Mouse (Mus musculus) liver, adult 2 months (tissue): ENCODE data around the gene Oprm1. TPM values are rescaled to one million over a fixed set of nuclear protein-coding genes. Genes with fewer than 3 reads are reported as not detected.

ENCODE experiments used
- DNase-seq: peaks from one replicate; pipeline ENCODE4 v3.0.0-alpha.2; 2011; ENCODE audit warnings: low read depth, low spot score; ENCODE audit errors: extremely low read depth
- H3K27ac ChIP-seq: fragments of 200-500 bp; replicated peaks from 2 replicates; pipeline ENCODE4 v1.5.1; 2012; ENCODE audit warnings: low read depth, mild to moderate bottlenecking, control low read depth, inconsistent platforms, low read length; ENCODE audit not compliant: insufficient read depth
- H3K27me3 ChIP-seq: fragments of 200-500 bp; 2 replicates; pipeline ENCODE4 v1.6.1; 2012; ENCODE audit warnings: mild to moderate bottlenecking, moderate library complexity, low read length, inconsistent platforms; ENCODE audit not compliant: control insufficient read depth, insufficient read depth
- H3K36me3 ChIP-seq: fragments of 200-500 bp; 2 replicates; pipeline ENCODE4 v1.6.1; 2012; ENCODE audit warnings: low read length, inconsistent platforms; ENCODE audit not compliant: control insufficient read depth, insufficient read depth
- H3K4me1 ChIP-seq: fragments of 200-500 bp; 2 replicates; pipeline ENCODE4 v1.6.1; 2011; ENCODE audit warnings: low read length; ENCODE audit not compliant: control insufficient read depth, insufficient read depth
- H3K4me3 ChIP-seq: fragments of 200-500 bp; 2 replicates; pipeline ENCODE4 v1.5.1; 2011; ENCODE audit warnings: low read depth, mild to moderate bottlenecking, control low read depth, low read length, moderate library complexity; ENCODE audit not compliant: insufficient read depth
- H3K79me2 ChIP-seq: fragments of 200-500 bp; 2 replicates; pipeline ENCODE4 v1.6.1; 2012; ENCODE audit warnings: inconsistent platforms, mild to moderate bottlenecking, low read length, moderate library complexity; ENCODE audit not compliant: control insufficient read depth, insufficient read depth
- H3K9ac ChIP-seq: fragments of 200-500 bp; 2 replicates; pipeline ENCODE4 v1.6.1; 2012; ENCODE audit warnings: low read depth, mild to moderate bottlenecking, control low read depth, inconsistent platforms, low read length
- CTCF ChIP-seq: fragments of 200-500 bp; IDR thresholded peaks from 2 replicates; pipeline ENCODE4 v1.5.1; 2011; ENCODE audit warnings: low read depth, low read length, control low read depth
- POLR2A ChIP-seq: fragments of 200-500 bp; IDR thresholded peaks from 2 replicates; pipeline ENCODE4 v1.6.1; 2011; ENCODE audit warnings: low read length, control low read depth; ENCODE audit not compliant: insufficient read depth; ENCODE audit errors: extremely low read depth
- WGBS: fragments of 180-500 bp; shearing (Covaris S2); methylation state at CpG from one replicate; pipeline ENCODE4 v1.1.7; 2018; 5-methylcytosine and 5-hydroxymethylcytosine counted together
- polyA plus RNA-seq: library from polyadenylated mRNA; depleted of rRNA; stranded (reverse); fragments of >200 nt; gene quantifications from 2 replicates; pipeline ENCODE4 v1.2.3, GENCODE M21; 2012
- total RNA-seq: library from RNA; depleted of rRNA; stranded (reverse); fragments of >200 nt; gene quantifications from 2 replicates; pipeline ENCODE4 v1.2.3, GENCODE M21; 2014

Oprm1 gene
- total and polyA plus RNA-seq, 2 experiments, result not detected

- no peaks in the 10 kb centered on the region for H3K27me3 ChIP-seq
- 68% methylated on average over 2 of the region's 2 CpGs for WGBS
- H3K4me1 ChIP-seq, result no peaks in the 10 kb centered on the region
- H3K36me3 ChIP-seq, result no peaks in the 10 kb centered on the region
- no peak for TF ChIP-seq POLR2A
- no peak for TF ChIP-seq CTCF
- no peak overlapping the region for H3K9ac ChIP-seq
- no peak overlapping the region for H3K27ac ChIP-seq
- no peak for DNase-seq
- H3K4me3 ChIP-seq, result no peak overlapping the region
- H3K79me2 ChIP-seq, result no peaks in the 10 kb centered on the region
Measured at GRCm38 (mm10) chr10:7047919-7048291, 289.6 kb downstream of the Oprm1 start.

DNA sequence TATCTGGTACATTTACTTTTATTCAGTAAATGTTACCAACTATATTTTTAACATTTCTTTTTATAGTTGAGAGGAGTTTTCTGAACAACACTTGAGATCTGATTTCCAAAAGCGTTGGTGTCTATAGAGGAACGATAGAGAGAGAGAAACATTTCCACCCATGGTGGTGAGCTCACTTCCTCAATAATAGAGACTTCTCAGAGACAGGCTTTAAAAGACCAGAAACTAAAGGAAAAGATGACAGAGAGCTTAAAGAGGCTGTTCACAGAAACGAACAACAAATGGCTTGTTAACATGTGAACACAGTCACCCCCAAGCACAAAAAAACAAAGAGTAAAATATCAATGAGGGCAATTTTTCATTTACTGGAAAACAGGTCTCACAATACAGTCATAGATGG, 291.6 kb downstream of the Oprm1 start:
- no peak for DNase-seq
- Histone ChIP-seq H3K27ac (no peak overlapping the region), H3K36me3 (no peaks in the 10 kb centered on the region), H3K27me3 (no peaks in the 10 kb centered on the region), H3K4me1 (no peaks in the 10 kb centered on the region), H3K79me2 (no peaks in the 10 kb centered on the region), H3K4me3 (no peak overlapping the region), H3K9ac (no peak overlapping the region)
- WGBS, result 80% methylated on average over 3 of the region's 3 CpGs
- TF ChIP-seq POLR2A (no peak), CTCF (no peak)

DNA sequence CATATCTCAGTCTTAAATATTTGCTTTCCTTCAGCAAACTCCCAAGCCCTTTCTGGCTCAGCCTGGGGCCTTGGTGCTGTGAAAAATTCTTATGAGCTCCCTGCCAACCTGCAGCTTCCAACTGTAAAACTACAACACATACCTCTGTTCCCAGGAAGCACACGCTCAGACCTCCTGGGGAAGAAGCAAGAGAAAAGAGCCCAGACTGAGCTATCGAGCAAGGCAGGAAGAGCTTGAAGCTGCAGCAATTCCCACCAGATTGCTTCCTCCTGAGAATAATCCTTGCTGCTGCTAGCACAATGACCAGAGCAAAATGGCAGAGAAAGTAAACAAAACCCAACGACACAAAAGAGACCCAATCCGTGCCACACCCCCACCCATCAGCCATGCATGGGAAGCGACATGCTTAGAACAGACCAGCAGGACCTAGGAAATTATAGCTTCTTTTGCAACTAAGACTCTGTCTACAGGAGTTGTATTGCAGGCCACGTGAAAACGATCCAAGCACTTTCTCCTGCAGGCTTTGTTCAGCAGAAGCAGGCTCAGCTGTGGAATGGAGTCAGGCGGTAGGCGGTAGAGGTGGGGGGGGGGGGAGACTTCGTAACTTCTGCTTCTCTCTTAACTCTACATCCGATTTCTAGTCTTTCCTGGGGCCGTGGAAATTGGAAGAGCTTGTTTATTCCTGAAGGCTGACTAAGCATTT, 294.2 kb downstream of the Oprm1 start, which contains the start of gene Ipcef1:
Gene Ipcef1, minus strand, starts transcription at position 164 of the 703 bp plus-strand sequence.
- WGBS, result 57% methylated on average over 12 of the region's 12 CpGs
- no peak within 1 kb of the TSS for H3K4me3 ChIP-seq
- no peak within 1 kb of the TSS for H3K27ac ChIP-seq
- no peak within 1 kb of the TSS for H3K9ac ChIP-seq
- DNase-seq, result no peak
- no peak for TF ChIP-seq CTCF
- no peak for TF ChIP-seq POLR2A
- no peaks in the 10 kb centered on the region for H3K79me2 ChIP-seq
- H3K4me1 ChIP-seq, result no peaks in the 10 kb centered on the region
- H3K36me3 ChIP-seq, result no peaks in the 10 kb centered on the region
- H3K27me3 ChIP-seq, result no peaks in the 10 kb centered on the region

DNA sequence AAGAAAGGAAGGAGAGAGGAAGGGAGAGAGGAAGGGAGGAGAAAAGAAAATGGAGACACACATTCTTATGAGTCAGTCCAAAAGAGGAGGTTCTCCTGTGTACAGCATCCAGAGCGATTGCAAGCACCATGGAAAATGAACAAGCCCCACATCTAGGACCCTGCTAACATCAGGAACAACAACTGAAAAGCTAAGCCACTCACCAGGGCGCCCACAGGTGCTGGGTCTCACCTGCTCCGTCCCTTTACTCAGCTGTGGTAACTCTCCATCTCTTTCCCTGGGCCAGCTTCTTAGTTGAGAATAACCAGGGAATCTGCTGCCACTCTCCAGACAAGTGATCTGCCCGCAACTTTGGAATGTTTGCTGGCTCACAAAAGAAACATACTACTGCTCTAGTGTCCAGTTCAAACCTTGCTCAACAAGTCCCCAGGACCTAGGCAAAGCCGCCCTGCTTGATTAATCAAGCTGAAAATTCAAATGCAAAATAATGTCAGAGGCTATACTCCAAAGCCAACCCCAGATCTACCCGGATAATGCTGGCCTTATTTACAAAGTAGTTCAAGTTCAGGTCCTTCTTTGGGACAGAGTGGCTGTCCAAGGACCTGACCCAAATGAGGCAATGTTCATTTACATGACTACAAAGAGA, 296.4 kb downstream of the Oprm1 start:
- Histone ChIP-seq H3K4me3 (no peak overlapping the region), H3K27me3 (no peaks in the 10 kb centered on the region), H3K27ac (no peak overlapping the region), H3K79me2 (no peaks in the 10 kb centered on the region), H3K9ac (no peak overlapping the region), H3K4me1 (no peaks in the 10 kb centered on the region), H3K36me3 (no peaks in the 10 kb centered on the region)
- TF ChIP-seq POLR2A (no peak), CTCF (no peak)
- WGBS, result 84% methylated on average over 6 of the region's 6 CpGs
- no peak for DNase-seq

DNA sequence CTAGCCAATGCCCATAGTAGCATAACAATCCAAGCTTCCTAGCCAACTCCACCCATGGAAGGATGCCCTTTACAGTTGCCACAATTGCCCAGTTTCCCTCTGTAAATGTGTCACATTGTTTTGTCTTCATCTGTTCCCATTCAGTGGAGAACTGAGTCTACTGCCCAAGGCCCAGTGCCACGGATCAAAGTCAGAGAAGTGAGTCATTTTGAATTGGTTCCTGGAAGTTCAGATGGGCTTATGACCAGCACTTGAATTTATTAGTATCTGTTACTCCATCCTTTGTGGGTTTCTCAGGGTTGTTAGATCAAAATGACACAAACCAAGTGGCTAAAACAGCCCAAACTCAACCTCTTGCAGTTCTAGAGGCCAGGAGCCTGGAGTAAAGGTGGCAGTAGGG, 299.2 kb downstream of the Oprm1 start:
- H3K79me2 ChIP-seq, result no peaks in the 10 kb centered on the region
- DNase-seq, result no peak
- no peak for TF ChIP-seq POLR2A
- no peaks in the 10 kb centered on the region for H3K27me3 ChIP-seq
- no peak overlapping the region for H3K9ac ChIP-seq
- no peaks in the 10 kb centered on the region for H3K36me3 ChIP-seq
- H3K4me3 ChIP-seq, result no peak overlapping the region
- no peak overlapping the region for H3K27ac ChIP-seq
- WGBS, result 84% methylated on average over 1 of the region's 1 CpGs
- H3K4me1 ChIP-seq, result no peaks in the 10 kb centered on the region

DNA sequence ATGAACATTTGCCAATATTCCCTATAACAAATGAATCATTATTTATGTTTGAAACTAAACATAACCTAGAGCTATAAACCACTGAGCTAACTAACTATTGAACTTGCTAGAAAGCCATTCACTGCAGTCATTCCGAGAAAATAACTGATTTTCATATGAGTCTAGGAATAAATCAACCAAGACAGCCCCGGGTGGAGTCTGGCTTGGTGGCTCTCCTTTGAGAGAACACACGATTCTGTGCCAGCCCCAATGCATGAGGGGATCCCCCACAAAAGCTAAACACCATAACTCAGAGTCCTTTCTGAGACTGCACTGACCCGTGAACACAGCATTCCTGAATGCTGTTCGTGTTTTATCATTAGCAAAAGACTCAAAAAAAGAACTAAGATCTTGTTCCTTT, 302.0 kb downstream of the Oprm1 start:
- WGBS, result 80% methylated on average over 5 of the region's 5 CpGs
- DNase-seq, result no peak
- H3K36me3 ChIP-seq, result no peaks in the 10 kb centered on the region
- H3K4me3 ChIP-seq, result no peak overlapping the region
- H3K27me3 ChIP-seq, result no peaks in the 10 kb centered on the region
- no peaks in the 10 kb centered on the region for H3K4me1 ChIP-seq
- TF ChIP-seq CTCF (no peak), POLR2A (no peak)
- H3K9ac ChIP-seq, result no peak overlapping the region
- H3K79me2 ChIP-seq, result no peaks in the 10 kb centered on the region
- no peak overlapping the region for H3K27ac ChIP-seq
